Mouse (Mus musculus) liver, embryonic 14.5 days (tissue): ENCODE measurements around the gene Adck1.

ENCODE experiments used
- CTCF ChIP-seq: IDR thresholded peaks from 2 replicates; pipeline ENCODE4 v1.5.1; 2016; ENCODE audit warnings: antibody characterized with exemption, low read depth, control low read depth
- EP300 ChIP-seq: IDR thresholded peaks from 2 replicates; pipeline ENCODE4 v1.6.1; 2016; ENCODE audit warnings: antibody characterized with exemption, low read depth

GRCm38 (mm10) chr12:88457021-88457420, 96.7 kb downstream of the Adck1 start:
- TF ChIP-seq CTCF (no peak), EP300 (no peak)
